Mouse (Mus musculus): Measurements from ENCODE around the gene 9930021J03Rik.

DNA sequence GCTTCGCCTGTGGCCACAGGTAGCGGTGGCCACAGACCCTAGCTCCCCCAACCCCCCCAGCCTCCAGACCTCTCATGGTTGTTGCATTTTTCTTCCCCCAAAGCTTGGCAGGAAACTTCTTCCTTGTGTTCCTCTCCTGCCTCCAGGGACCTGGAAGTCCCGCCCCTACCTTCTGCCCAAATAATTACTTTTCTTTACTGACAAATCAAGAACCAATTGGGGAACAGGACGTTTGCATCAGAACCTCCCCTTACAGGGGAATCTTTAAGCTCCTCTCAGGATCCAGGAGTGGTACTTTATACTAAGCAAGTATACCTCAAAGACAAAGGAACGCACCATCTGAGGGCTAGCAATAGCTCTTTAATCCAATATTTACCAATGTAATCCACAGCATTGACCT is 140.9 kb downstream of the 9930021J03Rik start:
- TF ChIP-seq POLR2A (IDR thresholded peaks at IDR 0.05; ENCODE audit: extremely low read depth, insufficient read depth, low read length), result no peak
- TF ChIP-seq CTCF (IDR thresholded peaks at IDR 0.05; ENCODE audit: extremely low read depth, insufficient read depth, low read length), result no peak

Data from cortical plate, adult 2 months (tissue).